ENCODE assay signal across 8 mouse cellular contexts in genomic region chr13:46162025-46162374, GRCm38 (mm10).
DNase-seq lines count a peak whose midpoint lies in the region; ATAC-seq and TF ChIP-seq lines count a peak whose summit lies in the region.

No protein-coding gene starts in this region.

- peak; percentile 94 for TF ChIP-seq CTCF in left cerebral cortex, adult 2 months (IDR thresholded peaks at IDR 0.05)

- H3K27ac ChIP-seq in left cerebral cortex, adult 2 months: peak overlapping the region; percentile 55; the same call in 1 of the 2 replicates

- intact Hi-C loops in left cerebral cortex, adult 2 months (cut with DNase I): loop anchor here (2.0 to 10.0 kb wide), 3 partner anchors 65 to 527 kb away; no protein-coding TSS in a partner anchor

- H3K4me3 ChIP-seq in left cerebral cortex, adult 2 months: peak overlapping the region; percentile 42

- peak; percentile 82 for ATAC-seq in megakaryocyte progenitor cell, adult 5-6 weeks (replicated peaks; ENCODE audit: poor library complexity)

- peak; percentile 68 for DNase-seq in R1 (ENCODE audit: low read depth, low spot score)
- DNase-seq in cerebellum, postnatal 25 days: peak; percentile 84 to 85
- DNase-seq in gastrocnemius, adult 8-10 months (ENCODE audit: low spot score in 2 of 2): peak; percentile 59 to 65
- DNase-seq in hindlimb bud, embryonic 11.5 days (ENCODE audit: extremely low spot score, low read depth, low spot score): peak; percentile 39
- DNase-seq in left cerebral cortex, adult 2 months (ENCODE audit: extremely low spot score in 1 of 2, low spot score in 2 of 2): peak; percentile 82
- DNase-seq in right cerebral cortex, postnatal 14 days: peak; percentile 71
- DNase-seq in yolk sac, embryonic 10.5 days (ENCODE audit: low spot score): peak; percentile 54

Comparison
In these comparisons a context has a peak if more than half of its experiments do, and no peak if none do; other contexts are left out.
1. Peak in every context shown above with its lines: DNase-seq, ATAC-seq, H3K4me3 ChIP-seq and H3K27ac ChIP-seq.